Mouse (Mus musculus) forelimb bud, embryonic 11.5 days (tissue): ENCODE data around the gene Gm20388.

Experiments
- DNase-seq: peaks from one replicate; pipeline ENCODE4 v3.0.0-alpha.2; 2012; ENCODE audit warnings: low read depth, low spot score

The Gm20388 gene

GRCm38 (mm10) chr8:120190810-120191413, 280.3 kb downstream of the Gm20388 start:
- DNase-seq: peak; percentile 78

- no peak for DNase-seq
Observed at GRCm38 (mm10) chr8:120191633-120192032, 281.0 kb downstream of the Gm20388 start.

DNA sequence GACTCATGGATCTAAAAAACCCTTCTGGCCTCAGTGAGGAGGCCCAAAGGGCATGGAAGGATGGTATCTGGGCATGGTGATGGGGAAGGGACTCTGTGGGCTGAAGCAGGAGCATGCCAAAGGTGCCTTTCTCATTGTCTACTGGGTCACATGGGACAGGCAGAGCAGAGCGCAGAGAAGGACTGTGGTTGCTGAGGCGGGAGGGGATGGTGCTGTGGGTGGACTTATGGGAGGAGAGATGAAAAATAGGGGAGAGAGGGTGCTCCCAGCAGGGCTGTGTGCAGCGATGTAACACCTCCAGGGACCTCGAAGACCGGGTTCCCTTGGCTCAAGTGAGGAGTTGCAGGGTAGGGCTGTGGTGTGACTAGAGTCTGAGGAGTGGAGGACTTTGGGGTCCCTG, 281.5 kb downstream of the Gm20388 start:
- DNase-seq: no peak

DNA sequence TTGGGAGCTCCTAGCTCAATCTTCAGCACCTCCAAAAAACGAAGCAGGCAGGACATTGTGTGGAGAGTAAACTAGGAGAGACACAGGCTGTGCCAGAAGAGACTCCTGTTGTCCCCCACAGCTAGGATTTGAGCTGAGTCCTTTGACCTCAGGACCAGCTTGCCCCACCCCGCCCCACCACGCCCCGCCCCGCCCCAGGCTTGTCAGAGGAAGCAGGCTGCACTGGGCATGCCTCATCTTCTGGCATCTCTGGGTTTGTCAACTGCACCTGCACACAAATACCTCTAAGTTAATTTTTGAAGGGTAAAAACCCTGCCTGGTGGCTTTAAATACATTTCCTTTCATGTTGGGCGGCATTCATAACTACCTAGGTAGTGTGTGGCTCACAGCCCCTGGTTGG, 290.7 kb downstream of the Gm20388 start:
- no peak for DNase-seq

GRCm38 (mm10) chr8:120202546-120202945, 291.9 kb downstream of the Gm20388 start:
- no peak for DNase-seq

- DNase-seq: no peak
Observed at GRCm38 (mm10) chr8:120204736-120205360, 294.2 kb downstream of the Gm20388 start.

GRCm38 (mm10) chr8:120205916-120206315, 295.3 kb downstream of the Gm20388 start:
- no peak for DNase-seq

DNA sequence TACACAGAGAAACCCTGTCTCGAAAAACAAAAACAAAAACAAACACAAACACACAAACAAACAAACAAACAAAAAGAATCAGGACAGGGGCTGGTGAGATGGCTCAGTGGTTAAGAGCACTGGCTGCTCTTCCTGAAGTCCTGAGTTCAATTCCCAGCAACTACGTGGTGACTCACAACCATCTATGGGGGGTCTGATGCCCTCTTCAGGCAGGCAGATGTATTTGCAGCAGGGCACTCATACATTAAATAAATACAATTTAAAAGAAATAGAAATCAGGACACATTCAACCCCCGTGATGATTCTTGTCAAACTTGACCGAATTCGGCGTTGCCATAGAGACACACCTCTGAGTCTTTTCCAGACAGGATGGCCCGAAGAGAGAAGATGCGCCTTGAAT, 296.7 kb downstream of the Gm20388 start:
- no peak for DNase-seq

- DNase-seq: no peak
Observed at GRCm38 (mm10) chr8:120208113-120208512, 297.5 kb downstream of the Gm20388 start.

DNA sequence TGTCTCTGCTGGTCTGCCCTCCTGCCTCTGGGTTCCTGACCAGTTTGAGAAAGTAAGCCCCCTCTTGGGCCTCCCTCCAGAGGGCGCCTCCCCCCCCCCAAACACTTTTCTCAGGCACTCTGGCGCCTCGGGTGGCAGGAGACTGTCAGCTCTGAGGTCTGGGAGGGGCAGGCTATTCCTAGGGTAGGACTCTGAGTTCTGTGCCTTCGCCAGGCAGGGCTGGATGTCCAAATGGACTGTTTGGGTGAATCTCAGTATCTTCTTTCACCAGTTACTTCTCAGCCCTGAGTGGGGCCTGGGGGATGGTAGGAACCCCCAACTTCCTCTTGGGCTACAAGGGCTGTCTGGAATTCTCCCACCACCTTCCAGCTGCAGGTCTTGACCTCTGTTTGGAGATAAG, 300.7 kb downstream of the Gm20388 start:
- no peak for DNase-seq

GRCm38 (mm10) chr8:120212596-120212995, 302.0 kb downstream of the Gm20388 start:
- no peak for DNase-seq

DNA sequence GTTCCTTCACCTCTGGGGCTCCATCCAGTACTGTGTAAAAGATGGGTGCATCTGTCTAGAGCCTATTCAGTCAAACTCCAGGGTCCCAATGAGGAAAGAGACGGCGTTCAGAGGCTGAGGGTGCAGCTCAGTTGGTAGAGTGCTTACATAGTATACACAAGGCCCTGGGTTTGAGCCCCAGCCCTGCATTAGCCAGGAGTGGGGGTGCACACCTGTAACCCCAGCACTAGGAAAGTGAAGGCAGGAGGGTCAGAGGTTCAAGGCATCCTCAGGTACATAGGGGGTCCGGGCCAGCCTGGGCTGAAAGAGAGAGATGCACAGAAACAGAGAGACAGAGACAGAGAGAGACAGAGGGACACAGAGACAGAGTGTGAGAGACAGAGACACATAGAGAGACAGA, 302.6 kb downstream of the Gm20388 start:
- DNase-seq: no peak

- DNase-seq: no peak
Observed at GRCm38 (mm10) chr8:120213939-120214338, 303.3 kb downstream of the Gm20388 start.

- no peak for DNase-seq
Observed at GRCm38 (mm10) chr8:120215416-120216141, 304.9 kb downstream of the Gm20388 start.

DNA sequence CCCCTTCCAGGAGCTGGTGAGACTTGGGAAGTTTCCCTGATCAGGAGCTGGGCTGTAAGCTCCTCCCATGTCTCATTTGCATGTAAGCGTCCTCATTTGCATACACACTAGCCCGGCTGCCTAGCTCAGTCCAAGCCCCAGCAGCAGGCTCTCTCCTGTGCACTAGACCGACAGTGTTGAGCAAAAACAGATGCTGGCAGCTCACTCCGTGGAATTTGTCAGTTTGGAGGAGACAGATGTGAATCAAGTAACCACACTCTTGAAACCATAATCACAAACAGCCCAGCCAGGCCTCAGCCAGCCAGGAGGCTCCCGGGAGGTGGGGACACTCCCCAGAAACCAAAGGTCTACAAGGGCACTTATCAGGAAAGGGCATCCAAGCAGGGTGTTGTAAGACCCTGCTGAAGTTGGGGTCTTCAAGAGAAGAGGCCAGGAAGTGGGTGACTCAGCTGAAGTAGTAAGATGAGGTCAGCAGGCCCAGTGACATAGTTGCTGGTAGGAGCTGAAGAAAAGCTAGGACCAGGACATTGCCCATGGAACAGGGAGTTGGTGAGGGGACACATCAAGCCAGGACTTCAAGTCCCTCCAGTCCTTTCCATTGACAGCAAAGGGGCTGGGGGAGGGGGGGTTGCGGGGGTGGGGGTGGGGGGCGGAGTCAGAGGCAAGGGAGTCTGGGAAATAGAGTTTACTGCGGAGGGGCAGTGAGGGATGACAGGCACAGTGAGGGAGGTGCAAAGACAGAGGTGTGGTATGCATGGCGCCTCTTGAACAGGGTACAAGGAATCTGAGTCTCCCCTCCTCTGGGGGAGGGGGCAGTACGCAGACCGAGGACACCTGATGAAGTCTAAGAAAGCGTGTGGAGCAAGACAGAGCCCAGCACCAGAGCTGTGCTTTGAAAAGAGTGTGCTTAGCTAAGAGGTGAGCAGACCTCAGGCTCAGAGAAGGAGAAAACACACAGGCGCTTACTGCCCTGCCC, 306.5 kb downstream of the Gm20388 start:
- peak; percentile 90 for DNase-seq

DNA sequence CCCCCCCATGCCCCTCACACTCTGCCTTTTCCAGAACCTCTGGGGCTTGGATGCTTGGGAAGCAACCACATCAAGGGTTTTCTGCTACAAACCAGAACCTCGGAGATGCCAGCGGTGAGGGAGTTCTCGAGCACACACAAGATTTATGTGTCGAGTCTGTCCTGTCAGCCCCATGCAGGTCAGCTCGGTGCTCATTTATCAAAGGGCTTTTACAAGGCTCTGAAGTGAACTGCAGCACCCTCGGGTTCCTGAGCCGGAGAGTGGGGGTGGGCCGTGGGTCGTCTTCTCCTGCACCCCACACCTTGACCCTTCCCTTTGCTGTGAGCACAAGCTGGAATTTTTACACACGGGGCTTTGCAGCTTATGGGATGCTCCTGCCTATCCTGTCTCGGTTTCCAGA, 311.9 kb downstream of the Gm20388 start:
- no peak for DNase-seq

GRCm38 (mm10) chr8:120224521-120225420, 314.1 kb downstream of the Gm20388 start:
- peak; percentile 51 for DNase-seq

GRCm38 (mm10) chr8:120225421-120226151, 314.9 kb downstream of the Gm20388 start:
- no peak for DNase-seq

GRCm38 (mm10) chr8:120226700-120227577, 316.3 kb downstream of the Gm20388 start:
- DNase-seq: no peak
